Mouse (Mus musculus) heart, postnatal 4 days (tissue): ENCODE data around the gene Gm20855. TPM values are rescaled to one million over a fixed set of nuclear protein-coding genes. Genes with fewer than 3 reads are reported as not detected.
"Not testable (repeated sequence)": the region's sequence is repeated elsewhere in the genome, so short reads cannot be mapped to it uniquely, and the experiment has no call there.

ENCODE experiments used
- DNase-seq: peaks from one replicate; pipeline ENCODE4 v3.0.0; 2021
- total RNA-seq, 2 experiments: library from RNA; stranded (reverse); gene quantifications; 2 replicates each; pipeline ENCODE4 v1.2.3; 2021

Gene Gm20855
- not detected for total RNA-seq

DNA sequence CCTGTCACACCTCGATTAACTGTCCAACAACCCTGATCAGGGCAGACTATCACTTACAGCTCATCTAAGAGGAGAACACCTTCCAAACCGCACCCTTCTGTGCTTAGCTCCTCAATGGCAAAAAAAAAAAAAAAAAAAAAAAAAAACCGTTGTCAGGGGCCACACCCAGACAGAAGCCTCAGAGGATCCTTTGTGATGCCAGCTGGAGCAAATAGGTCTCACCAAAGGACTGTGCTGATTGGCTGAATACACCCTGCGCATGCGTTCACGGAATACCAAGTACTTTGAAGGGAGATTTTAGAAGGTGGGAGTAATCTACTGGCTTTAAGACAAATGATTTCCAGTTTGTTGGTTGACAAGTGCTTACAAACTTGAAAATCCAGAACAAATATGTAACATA, at the start of gene Gm20855:
TSS of gene Gm20855 (minus strand) at position 101 of the 400 bp plus-strand sequence.
- DNase-seq: not testable (repeated sequence)
